Mouse (Mus musculus): ENCODE measurements at regions not wholly inside any gene's neighbourhood (a gene's known extent, or its start where the extent isn't known, plus 50 kb on each side); places are given as distances from the start of the nearest gene placed in this dataset.
"Not testable (repeated sequence)": the region's sequence is repeated elsewhere in the genome, so short reads cannot be mapped to it uniquely, and the experiment has no call there.

DNA sequence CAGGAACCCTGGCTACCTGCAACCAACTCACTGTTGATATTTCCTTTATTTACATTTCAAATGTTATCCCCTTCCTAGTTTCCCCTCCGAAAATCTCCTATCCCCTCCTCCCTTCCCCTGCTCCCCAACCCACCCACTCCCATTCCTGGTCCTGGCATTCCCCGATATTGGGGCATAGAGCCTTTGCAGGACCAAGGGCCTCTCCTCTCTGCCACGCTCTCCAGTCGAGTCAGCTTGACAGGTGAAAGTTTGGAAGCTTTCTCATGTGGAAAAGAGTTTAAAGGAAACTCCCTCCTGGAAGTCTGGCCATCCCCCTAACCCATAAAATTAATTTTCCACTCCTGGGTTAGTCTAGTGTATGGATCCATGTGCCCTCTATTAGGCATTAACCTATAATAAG is 229.9 kb downstream of the Samd9l start:
- TF ChIP-seq GATA1, TAL1 (IDR thresholded peaks at IDR 0.05; ENCODE audit: low read length): not testable (repeated sequence)
